Mouse (Mus musculus) heart, embryonic 13.5 days (tissue): ENCODE measurements at regions not wholly inside any gene's neighbourhood (a gene's known extent, or its start where the extent isn't known, plus 50 kb on each side); places are given as distances from the start of the nearest gene placed in this dataset.

Experiments
- ATAC-seq: fragments of 200-750 bp; cut with Nextera tagmentation; 2 replicates; pipeline ENCODE4 v1.8.0; 2017; ENCODE audit warnings: moderate TSS enrichment; ENCODE audit not compliant: insufficient number of reproducible peaks, low FRiP score, low TSS enrichment; ENCODE audit errors: extremely low read depth
- H3K27ac ChIP-seq: fragments of 300-500 bp; sonication (generic); replicated peaks from 2 replicates; pipeline ENCODE4 v1.5.1; 2015; ENCODE audit warnings: moderate library complexity, mild to moderate bottlenecking, inconsistent platforms
- H3K27me3 ChIP-seq: fragments of 300-500 bp; sonication (generic); replicated peaks from 2 replicates; pipeline ENCODE4 v1.6.1; 2015; ENCODE audit warnings: mild to moderate bottlenecking, inconsistent platforms
- H3K36me3 ChIP-seq: fragments of 300-500 bp; sonication (generic); 2 replicates; pipeline ENCODE4 v1.6.1; 2015; ENCODE audit warnings: mild to moderate bottlenecking, inconsistent platforms
- H3K4me1 ChIP-seq: fragments of 300-500 bp; sonication (generic); 2 replicates; pipeline ENCODE4 v1.6.1; 2015; ENCODE audit warnings: inconsistent platforms
- H3K4me2 ChIP-seq: fragments of 300-500 bp; sonication (generic); 2 replicates; pipeline ENCODE4 v1.6.1; 2015; ENCODE audit warnings: inconsistent platforms, mild to moderate bottlenecking, moderate library complexity
- H3K4me3 ChIP-seq: fragments of 300-500 bp; sonication (generic); 2 replicates; pipeline ENCODE4 v1.5.1; 2015; ENCODE audit warnings: moderate library complexity, mild to moderate bottlenecking, inconsistent platforms
- H3K9ac ChIP-seq: fragments of 300-500 bp; sonication (generic); 2 replicates; pipeline ENCODE4 v1.6.1; 2015; ENCODE audit warnings: inconsistent platforms, mild to moderate bottlenecking, moderate library complexity
- H3K9me3 ChIP-seq: fragments of 300-500 bp; sonication (generic); 2 replicates; pipeline ENCODE4 v1.6.1; 2016; ENCODE audit warnings: inconsistent platforms
- WGBS: fragments of 180-500 bp; shearing (Covaris S2); methylation state at CpG from one replicate; pipeline ENCODE4 v1.1.7; 2015; ENCODE audit warnings: mixed read lengths; 5-methylcytosine and 5-hydroxymethylcytosine counted together

- peaks cover 18% of the 10 kb centered on the region; the same call in 1 of the 2 replicates for H3K27me3 ChIP-seq
- WGBS = 30% methylated on average over 3 of the region's 3 CpGs
- H3K27ac ChIP-seq = no peak overlapping the region
- no peak overlapping the region for H3K9ac ChIP-seq
- H3K4me3 ChIP-seq = no peak overlapping the region
- ATAC-seq = no peak
- no peaks in the 10 kb centered on the region for H3K36me3 ChIP-seq
- no peak overlapping the region for H3K4me2 ChIP-seq
- H3K4me1 ChIP-seq = peaks cover 7% of the 10 kb centered on the region
- H3K9me3 ChIP-seq = no peaks in the 10 kb centered on the region
These were observed 92.0 kb upstream of the Zfp644 start for GRCm38 (mm10) chr5:106789136-106789535.

GRCm38 (mm10) chr5:106785065-106785464 lies 88.0 kb upstream of the Zfp644 start:
- peak overlapping the region; percentile 41 for H3K4me3 ChIP-seq
- 69% methylated on average over 2 of the region's 2 CpGs for WGBS
- no peak overlapping the region for H3K27ac ChIP-seq
- H3K4me1 ChIP-seq = peaks cover 12% of the 10 kb centered on the region
- no peaks in the 10 kb centered on the region for H3K9me3 ChIP-seq
- H3K4me2 ChIP-seq = peak overlapping the region; percentile 69
- H3K9ac ChIP-seq = peak overlapping the region; percentile 66
- peaks cover 8% of the 10 kb centered on the region; the same call in 1 of the 2 replicates for H3K27me3 ChIP-seq
- H3K36me3 ChIP-seq = no peaks in the 10 kb centered on the region
- no peak for ATAC-seq

GRCm38 (mm10) chr5:106783864-106784609 lies 87.0 kb upstream of the Zfp644 start:
- peak overlapping the region; percentile 58 for H3K9ac ChIP-seq
- ATAC-seq = no peak
- 8% methylated on average over 11 of the region's 11 CpGs for WGBS

GRCm38 (mm10) chr5:106780749-106781148 lies 83.7 kb upstream of the Zfp644 start:
- Histone ChIP-seq H3K27me3 (no peaks in the 10 kb centered on the region), H3K36me3 (no peaks in the 10 kb centered on the region), H3K9me3 (no peaks in the 10 kb centered on the region), H3K4me1 (peaks cover 12% of the 10 kb centered on the region), H3K4me3 (no peak overlapping the region), H3K27ac (no peak overlapping the region), H3K4me2 (no peak overlapping the region), H3K9ac (no peak overlapping the region)
- 85% methylated on average over 10 of the region's 10 CpGs for WGBS
- no peak for ATAC-seq

More at GRCm38 (mm10) chr5:106783864-106784609, 87.0 kb upstream of the Zfp644 start:
- Histone ChIP-seq H3K4me2 (peak overlapping the region; percentile 69), H3K4me1 (peaks cover 12% of the 10 kb centered on the region), H3K27me3 (peaks cover 8% of the 10 kb centered on the region; the same call in 1 of the 2 replicates), H3K27ac (no peak overlapping the region), H3K36me3 (no peaks in the 10 kb centered on the region), H3K4me3 (peak overlapping the region; percentile 41), H3K9me3 (no peaks in the 10 kb centered on the region)

- H3K9me3 ChIP-seq = no peaks in the 10 kb centered on the region
- H3K4me3 ChIP-seq = no peak overlapping the region
- H3K9ac ChIP-seq = no peak overlapping the region
- H3K27ac ChIP-seq = no peak overlapping the region
- no peak overlapping the region for H3K4me2 ChIP-seq
- 58% methylated on average over 8 of the region's 8 CpGs for WGBS
- no peaks in the 10 kb centered on the region for H3K36me3 ChIP-seq
- H3K27me3 ChIP-seq = no peaks in the 10 kb centered on the region
- H3K4me1 ChIP-seq = no peaks in the 10 kb centered on the region
- no peak for ATAC-seq
These were observed 81.2 kb upstream of the Zfp644 start for GRCm38 (mm10) chr5:106778176-106778781.

GRCm38 (mm10) chr5:106775010-106775693 lies 78.1 kb upstream of the Zfp644 start:
- no peak overlapping the region for H3K27ac ChIP-seq
- 48% methylated on average over 5 of the region's 5 CpGs for WGBS
- no peak overlapping the region for H3K4me3 ChIP-seq
- no peaks in the 10 kb centered on the region for H3K4me1 ChIP-seq
- 0 out of 2 replicates have a peak, but pooled peaks cover 1% of the 10 kb centered on the region for H3K27me3 ChIP-seq
- H3K9ac ChIP-seq = no peak overlapping the region
- H3K4me2 ChIP-seq = no peak overlapping the region
- no peak for ATAC-seq
- H3K9me3 ChIP-seq = no peaks in the 10 kb centered on the region
- H3K36me3 ChIP-seq = no peaks in the 10 kb centered on the region

- H3K9me3 ChIP-seq = no peaks in the 10 kb centered on the region
- no peak overlapping the region for H3K4me3 ChIP-seq
- H3K27me3 ChIP-seq = 0 out of 2 replicates have a peak, but pooled peaks cover 2% of the 10 kb centered on the region
- no peaks in the 10 kb centered on the region for H3K36me3 ChIP-seq
- no peak for ATAC-seq
- H3K9ac ChIP-seq = no peak overlapping the region
- H3K4me1 ChIP-seq = no peaks in the 10 kb centered on the region
- 59% methylated on average over 3 of the region's 3 CpGs for WGBS
- H3K27ac ChIP-seq = no peak overlapping the region
- H3K4me2 ChIP-seq = no peak overlapping the region
These were observed 76.3 kb upstream of the Zfp644 start for GRCm38 (mm10) chr5:106773201-106773934.

GRCm38 (mm10) chr5:106771029-106771428 lies 73.9 kb upstream of the Zfp644 start:
- no peaks in the 10 kb centered on the region for H3K36me3 ChIP-seq
- H3K4me1 ChIP-seq = no peaks in the 10 kb centered on the region
- H3K4me3 ChIP-seq = no peak overlapping the region
- no peak overlapping the region for H3K9ac ChIP-seq
- H3K9me3 ChIP-seq = no peaks in the 10 kb centered on the region
- 50% methylated on average over 1 of the region's 1 CpGs for WGBS
- H3K4me2 ChIP-seq = no peak overlapping the region
- H3K27me3 ChIP-seq = 0 out of 2 replicates have a peak, but pooled peaks cover 2% of the 10 kb centered on the region
- no peak for ATAC-seq
- no peak overlapping the region for H3K27ac ChIP-seq

GRCm38 (mm10) chr5:106765335-106765734 lies 68.2 kb upstream of the Zfp644 start:
- ATAC-seq = no peak
- WGBS = 79% methylated on average over 3 of the region's 3 CpGs
- Histone ChIP-seq H3K4me3 (no peak overlapping the region), H3K4me2 (no peak overlapping the region), H3K4me1 (0 out of 2 replicates have a peak, but pooled peaks cover 3% of the 10 kb centered on the region), H3K9me3 (no peaks in the 10 kb centered on the region), H3K9ac (no peak overlapping the region), H3K36me3 (no peaks in the 10 kb centered on the region), H3K27me3 (0 out of 2 replicates have a peak, but pooled peaks cover 2% of the 10 kb centered on the region), H3K27ac (no peak overlapping the region)

GRCm38 (mm10) chr5:106763283-106763682 lies 66.2 kb upstream of the Zfp644 start:
- no peak for ATAC-seq
- 53% methylated on average over 3 of the region's 3 CpGs for WGBS

GRCm38 (mm10) chr5:106758036-106758435 lies 60.9 kb upstream of the Zfp644 start:
- ATAC-seq = no peak; the same call in 1 of the 2 replicates
- no peaks in the 10 kb centered on the region for H3K36me3 ChIP-seq
- H3K4me2 ChIP-seq = 0 out of 2 replicates have a peak overlapping the region, but pooled peaks have one; percentile 69
- no peaks in the 10 kb centered on the region for H3K9me3 ChIP-seq
- no peak overlapping the region for H3K9ac ChIP-seq
- H3K4me1 ChIP-seq = peaks cover 15% of the 10 kb centered on the region
- H3K27me3 ChIP-seq = peaks cover 39% of the 10 kb centered on the region
- WGBS = 13% methylated on average over 16 of the region's 16 CpGs
- no peak overlapping the region; the same call in 1 of the 2 replicates for H3K4me3 ChIP-seq
- no peak overlapping the region for H3K27ac ChIP-seq

More at GRCm38 (mm10) chr5:106763283-106763682, 66.2 kb upstream of the Zfp644 start:
- Histone ChIP-seq H3K4me3 (no peak overlapping the region), H3K36me3 (no peaks in the 10 kb centered on the region), H3K27ac (no peak overlapping the region), H3K27me3 (peaks cover 13% of the 10 kb centered on the region), H3K9ac (no peak overlapping the region), H3K4me1 (0 out of 2 replicates have a peak, but pooled peaks cover 3% of the 10 kb centered on the region), H3K9me3 (no peaks in the 10 kb centered on the region), H3K4me2 (no peak overlapping the region)
